Mouse (Mus musculus): ENCODE data around the gene Itga1. TPM values are rescaled to one million over a fixed set of nuclear protein-coding genes. Genes with fewer than 3 reads are reported as not detected.

The Itga1 gene
- total RNA-seq, 2 experiments from 2014 or later: 9.8 to 12.3 TPM

DNA sequence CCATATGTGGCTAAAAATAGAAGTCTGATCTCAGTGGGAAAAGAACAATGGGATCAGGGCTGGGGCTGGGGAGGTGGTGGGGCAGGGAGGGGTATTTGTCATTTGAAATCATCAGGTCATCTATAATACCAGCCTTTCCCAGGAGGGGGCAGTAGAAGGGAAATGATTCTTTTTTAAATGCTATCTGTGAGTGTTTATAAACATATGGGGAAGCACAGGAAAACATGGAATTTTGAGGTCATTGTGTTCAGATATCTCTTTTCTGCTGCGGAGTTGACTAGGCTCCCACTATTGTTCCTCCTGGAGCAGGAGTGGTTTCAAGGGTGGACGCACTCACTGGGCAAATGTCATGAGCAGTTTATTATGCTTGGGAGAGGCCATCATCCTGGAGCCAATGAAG is 114.6 kb downstream of the Itga1 start:
- DNase-seq: no peak

GRCm38 (mm10) chr13:114984658-114985057 is 117.1 kb downstream of the Itga1 start:
- DNase-seq: no peak

DNA sequence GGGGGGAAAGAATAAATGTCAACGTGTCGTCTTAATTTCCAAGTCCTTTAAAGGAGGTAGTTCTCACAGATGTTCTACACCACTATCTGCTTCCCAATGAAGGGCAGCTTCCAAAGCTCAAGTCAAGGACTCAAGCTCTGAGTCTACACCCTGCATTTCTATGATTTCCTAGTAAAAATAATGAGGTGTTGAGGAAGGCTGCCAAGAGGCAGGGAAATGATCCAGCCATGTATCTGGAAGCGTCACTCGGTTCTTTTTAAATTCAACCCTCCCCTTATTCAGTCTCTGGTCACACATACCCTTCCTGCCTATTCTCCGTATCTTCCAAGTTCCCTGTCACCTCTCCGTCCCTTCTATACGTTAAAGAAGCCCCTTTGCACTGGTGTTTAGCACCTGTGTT is 118.6 kb downstream of the Itga1 start:
- no peak for DNase-seq

GRCm38 (mm10) chr13:114980831-114981419 is 120.8 kb downstream of the Itga1 start:
- no peak for DNase-seq

DNA sequence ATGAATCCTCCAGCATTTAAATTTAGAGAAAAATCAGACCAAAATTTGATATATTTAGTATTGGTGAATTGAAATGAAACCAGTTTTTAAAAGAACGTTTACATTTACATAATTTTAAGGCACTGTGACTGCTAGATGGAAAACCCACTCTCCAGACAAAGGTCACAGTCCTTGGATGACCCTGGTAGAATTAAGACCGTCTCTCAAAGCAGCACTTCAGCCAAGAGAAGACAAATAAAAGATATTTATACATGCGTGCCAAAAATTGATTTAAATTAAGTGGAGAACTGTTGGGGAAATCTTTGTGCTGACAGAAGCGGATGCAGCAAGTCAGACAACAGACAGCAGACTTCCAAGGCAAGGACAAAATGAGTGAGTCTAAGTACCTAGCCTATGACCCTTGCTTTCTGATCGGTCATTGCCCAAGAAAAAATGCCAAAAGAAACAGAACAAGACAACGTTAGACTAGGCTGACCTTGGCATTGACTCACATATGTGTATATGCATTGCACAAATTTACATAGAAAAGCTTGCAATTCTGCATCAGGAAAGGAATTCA is 127.2 kb downstream of the Itga1 start:
- no peak for DNase-seq

DNA sequence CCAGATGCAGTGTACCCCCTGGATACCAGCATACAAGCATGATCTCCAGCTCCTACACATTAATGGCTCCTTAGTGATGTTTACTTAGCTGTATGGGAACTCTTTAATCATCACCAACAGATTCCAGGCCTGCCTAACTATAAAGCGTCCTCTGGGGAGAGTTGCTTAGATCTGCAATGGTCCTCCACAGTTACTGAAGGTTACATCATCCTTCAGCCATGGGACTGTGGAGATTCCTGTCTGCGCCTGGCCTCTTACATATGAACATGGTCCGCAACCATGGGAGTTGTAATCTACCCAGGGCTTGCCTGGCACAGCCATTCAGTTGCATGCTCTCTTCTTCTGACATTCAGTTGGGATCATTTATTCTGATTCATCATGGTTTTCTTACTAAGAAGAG is 129.9 kb downstream of the Itga1 start:
- no peak for DNase-seq

DNA sequence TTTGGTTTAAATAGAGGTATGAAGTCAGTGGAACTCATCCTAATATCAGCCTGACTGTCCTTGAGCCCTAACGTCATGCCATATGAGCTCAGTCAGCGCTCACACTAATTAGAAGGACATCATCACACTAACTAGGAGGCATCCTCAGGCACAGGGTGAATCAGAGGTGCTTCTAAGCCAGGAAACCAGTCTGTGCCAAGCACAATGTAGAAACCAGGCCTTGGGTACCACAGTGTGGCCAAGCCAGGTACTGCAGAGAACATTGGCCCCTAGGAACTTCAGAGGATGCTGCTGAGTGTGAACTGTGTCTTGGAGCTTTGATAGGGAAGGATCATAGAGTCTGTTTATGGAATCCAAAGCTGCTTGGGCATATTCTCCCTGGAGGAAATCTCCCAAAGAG is 137.5 kb downstream of the Itga1 start:
- peak; percentile 63 for DNase-seq

GRCm38 (mm10) chr13:114954516-114954915 is 147.2 kb downstream of the Itga1 start:
- no peak for DNase-seq

DNA sequence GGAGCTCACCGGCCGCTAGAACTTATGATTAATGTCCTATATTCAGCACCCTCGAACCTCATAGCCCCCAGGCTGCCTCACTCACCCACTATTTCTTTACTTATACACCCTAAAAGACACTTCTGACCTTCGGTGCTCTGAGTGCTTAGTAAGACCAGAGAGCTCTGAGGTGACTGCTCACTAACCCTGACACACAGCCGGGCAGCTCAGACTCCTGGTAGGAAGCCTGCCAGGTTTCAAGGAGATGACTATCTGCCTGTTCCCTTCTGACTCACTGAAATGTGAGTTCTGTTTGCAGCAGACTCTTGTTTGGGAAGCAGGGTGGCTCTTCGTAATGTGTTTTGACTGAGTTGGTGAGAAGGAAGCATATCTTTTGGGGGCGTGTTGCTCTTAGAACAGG is 168.2 kb downstream of the Itga1 start:
- no peak for DNase-seq

DNA sequence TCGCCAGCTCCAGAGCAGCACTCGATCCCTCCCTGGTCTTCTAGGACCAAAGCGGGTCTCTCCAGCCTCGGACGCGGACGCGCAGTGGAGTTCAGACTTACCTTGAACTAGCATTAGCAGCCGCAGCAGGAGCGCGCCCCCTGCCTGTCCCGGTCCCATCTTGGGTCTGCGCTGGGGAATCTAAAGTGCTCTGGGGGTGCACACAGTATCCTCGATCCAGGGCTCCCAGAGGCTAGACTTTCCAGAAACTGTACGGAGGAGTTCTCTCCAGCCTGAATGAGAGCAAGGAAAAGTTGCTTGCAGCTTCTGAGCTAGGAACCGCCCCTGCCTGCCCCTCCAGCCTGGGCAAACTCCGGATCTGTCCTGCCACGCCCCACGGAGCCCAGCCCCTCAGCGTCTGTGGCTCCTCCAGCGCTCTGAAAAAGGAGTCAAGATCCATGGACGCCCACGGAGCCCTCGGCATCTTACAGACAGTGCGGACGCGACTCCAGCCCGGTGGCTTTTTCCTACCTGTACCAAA is 169.9 kb downstream of the Itga1 start, which contains the start of gene Itga2:
Gene Itga2, minus strand, starts transcription at position 326 of the 520 bp plus-strand sequence.
- peak; percentile 38 for DNase-seq

DNA sequence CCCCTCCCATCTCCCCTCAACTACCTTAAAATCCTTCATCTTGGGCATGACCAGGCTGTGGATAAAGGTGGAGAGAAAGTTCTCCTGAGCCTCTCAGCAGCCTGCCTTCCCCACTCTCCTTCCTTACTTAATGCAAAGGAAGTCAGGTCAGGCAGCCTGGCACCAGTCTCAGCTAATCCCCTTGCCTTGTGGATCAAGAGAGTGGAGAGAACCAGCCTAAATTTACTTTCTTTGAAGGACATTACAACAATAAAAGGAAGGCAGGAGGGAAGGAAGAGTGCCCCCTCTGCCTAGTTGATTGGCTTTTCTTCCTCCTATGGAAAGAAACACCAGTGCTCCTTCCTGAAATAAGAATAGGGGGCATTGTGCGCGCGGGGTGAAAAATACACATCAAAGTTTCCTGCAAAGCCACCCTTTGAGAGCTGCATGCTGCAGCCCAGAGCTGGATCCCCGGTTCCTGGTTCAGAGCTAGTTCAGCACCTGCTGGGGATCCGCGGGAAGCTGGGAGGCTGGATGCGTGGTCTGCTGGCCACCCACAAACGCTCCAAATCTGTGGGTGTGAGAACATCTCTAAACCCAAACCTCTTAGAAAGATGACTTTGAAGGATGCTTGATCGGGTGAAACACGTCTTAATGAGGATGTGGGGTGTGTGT is 170.6 kb downstream of the Itga1 start:
- DNase-seq: no peak

- no peak for DNase-seq
These were observed 177.0 kb downstream of the Itga1 start for GRCm38 (mm10) chr13:114924785-114925184.

DNA sequence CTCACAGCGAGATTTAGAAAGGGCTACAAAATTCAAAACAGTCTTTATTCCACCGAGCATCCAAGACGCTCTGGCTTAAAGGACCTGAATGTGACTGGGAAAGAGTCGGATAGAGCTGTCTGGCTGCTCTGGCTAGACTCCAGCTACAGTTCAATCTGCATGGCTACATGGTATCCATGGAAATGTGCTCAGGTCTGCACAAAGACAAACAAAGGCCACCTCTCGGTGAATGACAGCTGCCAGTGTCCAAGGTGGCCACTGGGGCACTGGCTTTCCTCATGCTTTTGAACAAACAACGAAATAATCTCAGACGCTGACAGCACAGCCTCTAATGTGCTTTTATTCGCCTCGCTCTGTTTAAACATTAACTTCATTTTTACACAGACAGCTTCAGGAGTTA is 178.4 kb downstream of the Itga1 start:
- DNase-seq: no peak

- DNase-seq: no peak
These were observed 186.0 kb downstream of the Itga1 start for GRCm38 (mm10) chr13:114915767-114916166.

GRCm38 (mm10) chr13:114914963-114915362 is 186.8 kb downstream of the Itga1 start:
- no peak for DNase-seq

- no peak for DNase-seq
These were observed 187.2 kb downstream of the Itga1 start for GRCm38 (mm10) chr13:114914559-114914958.

DNA sequence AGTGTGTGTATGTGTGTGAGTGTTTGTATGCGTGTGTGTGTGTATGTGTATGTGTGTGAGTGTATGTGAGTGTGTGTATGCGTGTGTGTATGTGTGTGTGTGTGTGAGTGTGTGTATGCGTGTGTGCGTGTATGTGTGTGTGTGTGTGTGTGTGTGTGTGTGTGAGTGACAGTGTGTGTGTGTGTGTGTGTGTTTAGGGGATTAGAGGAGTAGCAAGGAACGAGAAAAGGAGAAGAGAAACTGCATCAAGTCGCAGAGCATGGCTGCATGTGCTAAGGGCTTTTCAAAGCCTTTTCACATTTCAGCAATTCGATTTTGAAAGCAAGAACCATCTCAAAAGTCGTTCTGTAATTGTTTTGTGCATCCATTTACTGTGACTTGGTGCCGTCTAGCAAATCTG is 191.1 kb downstream of the Itga1 start:
- no peak for DNase-seq

GRCm38 (mm10) chr13:114909514-114909913 is 192.2 kb downstream of the Itga1 start:
- DNase-seq: no peak

- DNase-seq: no peak
These were observed 193.9 kb downstream of the Itga1 start for GRCm38 (mm10) chr13:114907876-114908275.
